In the genomic region with DNA sequence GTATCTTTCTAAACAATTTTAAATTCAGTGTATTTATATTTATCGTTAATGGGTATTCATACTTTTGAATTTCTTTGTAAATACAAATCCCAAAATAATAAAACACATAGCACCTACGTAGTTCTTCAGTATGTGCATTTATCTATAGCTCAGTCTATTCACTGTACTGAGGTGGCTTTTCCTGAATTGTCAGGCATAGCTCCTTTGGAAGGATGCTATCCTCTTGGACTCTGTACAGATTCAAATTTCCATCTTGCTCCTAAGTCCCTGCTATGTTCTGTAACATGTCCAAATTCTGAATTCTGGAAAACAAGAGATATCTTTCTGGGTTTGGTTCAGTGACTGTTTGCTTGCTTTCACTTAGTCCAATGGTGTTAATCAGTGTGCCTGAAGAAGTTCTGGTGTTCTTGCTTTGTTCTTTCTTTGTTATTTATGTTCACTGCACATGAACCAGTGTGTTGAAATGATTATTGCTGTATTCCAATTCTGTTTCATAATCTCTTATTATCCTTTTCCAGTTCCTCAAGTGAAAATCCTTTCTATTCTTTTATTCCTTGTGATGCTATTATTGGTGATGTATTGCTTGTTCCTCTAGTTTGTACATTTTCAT, we compare ENCODE assay signal across 26 mouse cellular contexts.
"Had no signal": no experiment of that assay in that cellular context is flagged by ENCODE, and none has a peak within 500 bp of the region (broad histone marks: within the 10 kb centered on the region; RNA-seq: fewer than 3 reads in every experiment).

No protein-coding gene starts in this region.

- H3K9me3 ChIP-seq: heart, embryonic 10.5 days; heart, embryonic 12.5 days; hindbrain, embryonic 10.5 days; hindbrain, embryonic 12.5 days; intestine, embryonic 15.5 days; kidney, embryonic 15.5 days; limb, embryonic 13.5 days; limb, embryonic 15.5 days had no signal

- H3K4me1 ChIP-seq: heart, embryonic 10.5 days; heart, embryonic 12.5 days; hindbrain, embryonic 10.5 days; hindbrain, embryonic 12.5 days; intestine, embryonic 15.5 days; kidney, embryonic 15.5 days; limb, embryonic 15.5 days had no signal

- H3K4me3 ChIP-seq: gastrocnemius, adult 2 months; heart, embryonic 10.5 days; heart, embryonic 12.5 days; hindbrain, embryonic 10.5 days; hindbrain, embryonic 12.5 days; intestine, embryonic 15.5 days; kidney, embryonic 15.5 days; limb, embryonic 13.5 days; limb, embryonic 15.5 days had no signal

- H3K36me3 ChIP-seq: heart, embryonic 10.5 days; heart, embryonic 12.5 days; hindbrain, embryonic 10.5 days; hindbrain, embryonic 12.5 days; intestine, embryonic 15.5 days; kidney, embryonic 15.5 days; limb, embryonic 13.5 days; limb, embryonic 15.5 days had no signal

- H3K4me2 ChIP-seq: heart, embryonic 12.5 days; hindbrain, embryonic 12.5 days; hindbrain, embryonic 14.5 days; intestine, embryonic 15.5 days; kidney, embryonic 15.5 days; limb, embryonic 13.5 days; limb, embryonic 15.5 days had no signal

- H3K27me3 ChIP-seq: heart, embryonic 12.5 days; hindbrain, embryonic 12.5 days; intestine, embryonic 15.5 days; kidney, embryonic 15.5 days; limb, embryonic 13.5 days; limb, embryonic 15.5 days had no signal

- ATAC-seq: forebrain, embryonic 16.5 days; hindbrain, embryonic 16.5 days; inflammation-experienced regulatory T-cells, adult 6 months; intestine, embryonic 15.5 days; intestine, postnatal 0 days had no signal

- H3K9ac ChIP-seq: heart, embryonic 12.5 days; hindbrain, embryonic 12.5 days; hindbrain, embryonic 14.5 days; intestine, embryonic 15.5 days; kidney, embryonic 15.5 days; limb, embryonic 13.5 days; limb, embryonic 15.5 days had no signal

- H3K27ac ChIP-seq: gastrocnemius, adult 2 months; heart, embryonic 10.5 days; hindbrain, embryonic 10.5 days; hindbrain, embryonic 12.5 days; hindbrain, embryonic 14.5 days; intestine, embryonic 15.5 days; kidney, embryonic 15.5 days; kidney, postnatal 0 days; limb, embryonic 13.5 days; limb, embryonic 15.5 days had no signal

- DNase-seq: gastrocnemius, adult 2 months; gastrocnemius, postnatal 10 days; gastrocnemius, postnatal 25 days; heart, adult 18-20 months; heart, postnatal 10 days; heart, postnatal 4 days; kidney, adult 18-20 months; kidney, adult 8-10 months; kidney, postnatal 14 days; kidney, postnatal 36 days; layer of hippocampus, adult 9-11 months; layer of hippocampus, postnatal 36 days had no signal
